Mouse (Mus musculus) brain, embryonic 14.5 days (tissue): ENCODE results near the gene Dgkg.

ENCODE experiments used
- CTCF ChIP-seq: fragments of 200-500 bp; IDR thresholded peaks from 2 replicates; pipeline ENCODE4 v1.5.1; 2012; ENCODE audit warnings: inconsistent platforms, mild to moderate bottlenecking, moderate library complexity, borderline replicate concordance; ENCODE audit not compliant: insufficient read depth, insufficient read length; ENCODE audit errors: extremely low read depth
- POLR2A ChIP-seq: fragments of 200-500 bp; IDR thresholded peaks from 2 replicates; pipeline ENCODE4 v1.6.1; 2012; ENCODE audit warnings: mild to moderate bottlenecking, inconsistent platforms, borderline replicate concordance; ENCODE audit not compliant: poor library complexity, insufficient read depth, insufficient read length, severe bottlenecking; ENCODE audit errors: extremely low read depth

DNA sequence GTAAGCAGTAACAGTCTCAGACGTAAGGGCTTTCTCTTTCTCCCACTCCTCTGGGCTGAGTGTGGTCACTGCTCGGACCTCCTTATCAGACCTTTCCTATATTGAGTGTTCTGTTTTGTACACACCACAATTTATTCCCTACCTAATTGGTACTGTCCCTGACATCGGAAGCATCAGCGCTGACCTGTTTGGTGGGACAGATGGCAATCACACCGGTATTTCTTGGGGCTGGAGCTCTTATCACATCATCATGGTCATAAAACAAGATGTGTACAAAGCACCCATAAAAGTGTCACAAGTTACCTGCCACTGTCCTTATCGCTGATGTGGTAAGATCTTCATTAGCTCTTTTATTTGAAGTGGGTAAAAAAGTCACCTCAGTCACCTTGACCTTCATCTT, 155.2 kb downstream of the Dgkg start:
- TF ChIP-seq CTCF (no peak), POLR2A (no peak)
